Mouse (Mus musculus) lung, embryonic 14.5 days (tissue): Measurements from ENCODE around the gene Sec62. TPM values are rescaled to one million over a fixed set of nuclear protein-coding genes. Genes with fewer than 3 reads are reported as not detected.

ENCODE experiments used
- ATAC-seq: fragments of 200-750 bp; cut with Nextera tagmentation; 2 replicates; pipeline ENCODE4 v1.8.0; 2017; ENCODE audit warnings: mild to moderate bottlenecking, moderate TSS enrichment, moderate library complexity; ENCODE audit not compliant: insufficient read depth
- DNase-seq: peaks from one replicate; pipeline ENCODE4 v3.0.0-alpha.2; 2015
- H3K27ac ChIP-seq: fragments of 300-500 bp; sonication (generic); 2 replicates; pipeline ENCODE4 v1.5.1; 2014; ENCODE audit warnings: low read depth, mild to moderate bottlenecking, moderate library complexity
- H3K27me3 ChIP-seq: fragments of 300-500 bp; sonication (generic); 2 replicates; pipeline ENCODE4 v1.6.1; 2014; ENCODE audit warnings: low read length, control low read depth; ENCODE audit not compliant: insufficient read depth
- H3K36me3 ChIP-seq: fragments of 300-500 bp; sonication (generic); 2 replicates; pipeline ENCODE4 v1.6.1; 2014; ENCODE audit warnings: control low read depth; ENCODE audit not compliant: insufficient read depth
- H3K4me1 ChIP-seq: fragments of 300-500 bp; sonication (generic); 2 replicates; pipeline ENCODE4 v1.6.1; 2014; ENCODE audit warnings: antibody characterized with exemption, control low read depth; ENCODE audit not compliant: insufficient read depth
- H3K4me2 ChIP-seq: fragments of 300-500 bp; sonication (generic); 2 replicates; pipeline ENCODE4 v1.6.1; 2014; ENCODE audit warnings: mild to moderate bottlenecking
- H3K4me3 ChIP-seq: fragments of 300-500 bp; sonication (generic); 2 replicates; pipeline ENCODE4 v1.5.1; 2014; ENCODE audit warnings: low read depth, low read length
- H3K9ac ChIP-seq: fragments of 300-500 bp; sonication (generic); 2 replicates; pipeline ENCODE4 v1.6.1; 2014
- H3K9me3 ChIP-seq: fragments of 300-500 bp; sonication (generic); 2 replicates; pipeline ENCODE4 v1.6.1; 2016; ENCODE audit warnings: low read depth, low read length, control low read depth
- CTCF ChIP-seq: IDR thresholded peaks from 2 replicates; pipeline ENCODE4 v1.5.1; 2016; ENCODE audit warnings: antibody characterized with exemption, low read depth
- whole genome bisulfite sequencing: fragments of 180-500 bp; shearing (Covaris S2); extraction: QIAGEN DNeasy Blood & Tissue Kit; methylation state at CpG from one replicate; pipeline ENCODE4 v1.1.7; 2014; 5-methylcytosine and 5-hydroxymethylcytosine counted together
- polyA plus RNA-seq: library from polyadenylated mRNA; unstranded; fragments of >200 nt; fragmentation: Nextera tagmentation; extraction: Ambion mirVana; gene quantifications from 2 replicates; pipeline ENCODE4 v1.2.1, GENCODE M21; 2014

The Sec62 gene
- polyA plus RNA-seq, 1 experiment from 2014 or later = 76.4 TPM

GRCm38 (mm10) chr3:30788531-30788930 lies 4.1 kb upstream of the Sec62 start:
- DNase-seq = no peak

DNA sequence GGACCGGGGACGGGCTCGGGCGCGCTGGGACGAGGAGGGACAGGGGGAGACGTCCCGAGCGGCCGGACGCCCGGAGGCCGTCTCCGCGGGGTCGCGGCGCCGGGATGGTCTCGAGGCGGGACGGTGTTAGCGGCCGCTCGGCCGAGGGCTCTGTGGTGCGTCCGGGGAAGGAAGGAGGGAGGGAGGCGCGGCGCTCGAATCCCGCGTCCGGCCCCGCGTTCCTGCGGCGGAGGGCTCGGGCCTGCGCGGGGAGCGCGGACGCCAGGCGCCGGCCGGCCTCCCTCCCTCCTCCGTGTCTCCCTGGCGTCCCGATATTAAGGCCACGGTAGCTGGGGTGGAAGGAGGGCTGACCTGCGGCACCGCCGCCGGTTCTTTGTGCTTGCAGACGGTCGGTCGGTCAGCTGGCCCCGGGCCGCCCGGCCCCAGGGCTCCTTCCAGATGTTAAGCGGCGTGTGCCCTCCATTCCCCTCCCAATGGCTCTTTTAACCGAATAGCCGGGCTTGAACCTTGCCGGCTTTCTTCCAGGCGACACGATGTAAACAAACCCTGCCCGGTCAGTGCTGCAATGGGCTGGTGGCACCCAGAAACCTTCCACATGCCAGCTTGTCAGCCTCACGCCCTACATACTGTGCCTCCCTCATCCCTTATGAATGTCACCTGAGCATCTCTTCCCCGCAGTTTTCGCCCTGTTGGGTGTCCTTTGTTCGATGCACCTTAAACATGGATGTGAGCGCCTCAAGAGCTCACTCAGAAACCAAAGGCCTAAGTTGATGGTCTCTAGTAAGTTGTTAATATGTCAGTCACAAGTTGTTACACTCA lies 937 bp downstream of the Sec62 start:
- Histone ChIP-seq H3K27me3 (no peaks in the 10 kb centered on the region), H3K9ac (peak overlapping the region; percentile 98), H3K4me2 (peak overlapping the region; percentile 67), H3K27ac (peak overlapping the region; percentile 95), H3K4me1 (no peaks in the 10 kb centered on the region), H3K9me3 (no peaks in the 10 kb centered on the region), H3K36me3 (no peaks in the 10 kb centered on the region), H3K4me3 (peak overlapping the region; percentile 98)
- under 1% methylated on average over 53 of the region's 75 CpGs for WGBS
- peak; percentile 54 for DNase-seq
- ATAC-seq = peak; percentile 87
- no peak for TF ChIP-seq CTCF

More at GRCm38 (mm10) chr3:30788531-30788930, 4.1 kb upstream of the Sec62 start:
- Histone ChIP-seq H3K27ac (no peak overlapping the region), H3K4me1 (no peaks in the 10 kb centered on the region), H3K27me3 (no peaks in the 10 kb centered on the region), H3K4me2 (no peak overlapping the region), H3K36me3 (no peaks in the 10 kb centered on the region), H3K4me3 (no peak overlapping the region), H3K9ac (no peak overlapping the region), H3K9me3 (no peaks in the 10 kb centered on the region)
- TF ChIP-seq CTCF = no peak
- WGBS = 12% methylated on average over 5 of the region's 5 CpGs
- no peak for ATAC-seq

DNA sequence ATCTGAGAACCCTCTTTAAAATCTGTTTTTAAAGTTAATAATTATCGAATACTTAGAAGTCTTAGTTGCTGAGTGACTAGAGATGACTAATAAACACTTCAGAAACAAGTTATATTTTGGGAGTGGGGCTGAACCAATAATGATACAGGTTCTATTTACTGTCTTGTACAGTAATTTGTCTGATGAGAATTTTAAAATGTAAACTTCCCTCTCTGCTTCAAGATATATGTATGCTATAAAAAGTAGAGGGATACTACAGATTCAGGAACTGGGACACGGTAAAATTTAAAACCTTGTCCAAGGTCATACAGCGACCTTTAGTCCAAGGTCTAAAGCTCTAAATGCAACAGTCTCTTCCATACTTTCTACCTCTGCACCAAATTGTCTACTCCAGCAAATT lies 9.5 kb downstream of the Sec62 start:
- ATAC-seq = no peak
- Histone ChIP-seq H3K4me1 (no peaks in the 10 kb centered on the region), H3K9ac (no peak overlapping the region), H3K4me3 (no peak overlapping the region), H3K27me3 (no peaks in the 10 kb centered on the region), H3K27ac (no peak overlapping the region), H3K9me3 (no peaks in the 10 kb centered on the region), H3K4me2 (no peak overlapping the region), H3K36me3 (peaks cover 50% of the 10 kb centered on the region)
- WGBS = 86% methylated on average over 3 of the region's 3 CpGs
- no peak for DNase-seq
- no peak for TF ChIP-seq CTCF

DNA sequence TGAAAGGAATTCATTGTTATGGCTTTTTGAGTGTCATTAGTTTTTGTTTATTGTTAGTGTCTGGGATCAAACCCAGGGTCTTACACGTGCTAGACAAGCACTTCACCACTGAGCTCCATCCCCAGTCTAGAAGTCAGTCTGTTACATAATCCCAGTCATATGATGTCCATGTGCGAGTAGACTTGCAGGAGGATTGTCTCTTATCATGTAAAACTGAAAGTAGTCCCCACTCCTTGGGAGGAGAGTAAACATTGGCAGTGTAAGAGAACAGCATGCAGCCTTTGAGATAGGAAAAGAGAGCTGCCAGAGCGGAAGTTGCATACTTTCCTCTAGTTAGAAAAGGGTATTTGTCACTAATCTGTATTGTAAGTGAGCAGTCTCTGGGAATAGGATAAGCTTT lies 20.2 kb downstream of the Sec62 start:
- DNase-seq = no peak
- no peak for TF ChIP-seq CTCF
- 53% methylated on average over 3 of the region's 3 CpGs for WGBS
- no peak overlapping the region for H3K9ac ChIP-seq
- no peak for ATAC-seq
- no peaks in the 10 kb centered on the region for H3K27me3 ChIP-seq
- no peak overlapping the region for H3K27ac ChIP-seq
- H3K4me3 ChIP-seq = no peak overlapping the region
- no peak overlapping the region for H3K4me2 ChIP-seq
- H3K36me3 ChIP-seq = peaks cover 62% of the 10 kb centered on the region
- H3K9me3 ChIP-seq = no peaks in the 10 kb centered on the region
- no peaks in the 10 kb centered on the region for H3K4me1 ChIP-seq

DNA sequence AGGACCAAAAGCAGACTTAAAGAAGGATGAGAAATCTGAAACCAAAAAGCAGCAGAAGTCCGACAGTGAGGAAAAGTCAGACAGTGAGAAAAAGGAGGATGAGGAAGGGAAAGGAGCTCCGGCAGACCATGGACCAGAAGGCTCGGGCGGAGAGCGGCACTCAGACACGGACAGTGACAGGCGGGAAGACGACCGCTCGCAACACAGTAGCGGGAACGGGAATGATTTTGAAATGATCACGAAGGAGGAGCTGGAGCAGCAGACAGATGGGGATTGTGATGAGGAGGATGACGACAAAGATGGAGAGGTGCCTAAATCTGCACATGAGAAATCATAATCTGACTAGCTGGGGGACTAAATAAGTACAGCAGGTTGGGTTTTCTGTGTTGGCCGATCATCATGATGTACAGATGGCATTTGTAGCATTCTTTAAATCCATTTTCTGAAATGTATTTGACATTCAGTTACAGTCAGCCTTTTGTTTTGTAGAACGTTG lies 26.0 kb downstream of the Sec62 start:
- DNase-seq = no peak
- no peak overlapping the region for H3K4me3 ChIP-seq
- H3K27me3 ChIP-seq = no peaks in the 10 kb centered on the region
- no peaks in the 10 kb centered on the region for H3K4me1 ChIP-seq
- no peaks in the 10 kb centered on the region for H3K9me3 ChIP-seq
- ATAC-seq = no peak
- H3K36me3 ChIP-seq = peaks cover 58% of the 10 kb centered on the region
- no peak overlapping the region for H3K27ac ChIP-seq
- no peak overlapping the region for H3K4me2 ChIP-seq
- TF ChIP-seq CTCF = no peak
- 95% methylated on average over 16 of the region's 16 CpGs for WGBS
- H3K9ac ChIP-seq = no peak overlapping the region

DNA sequence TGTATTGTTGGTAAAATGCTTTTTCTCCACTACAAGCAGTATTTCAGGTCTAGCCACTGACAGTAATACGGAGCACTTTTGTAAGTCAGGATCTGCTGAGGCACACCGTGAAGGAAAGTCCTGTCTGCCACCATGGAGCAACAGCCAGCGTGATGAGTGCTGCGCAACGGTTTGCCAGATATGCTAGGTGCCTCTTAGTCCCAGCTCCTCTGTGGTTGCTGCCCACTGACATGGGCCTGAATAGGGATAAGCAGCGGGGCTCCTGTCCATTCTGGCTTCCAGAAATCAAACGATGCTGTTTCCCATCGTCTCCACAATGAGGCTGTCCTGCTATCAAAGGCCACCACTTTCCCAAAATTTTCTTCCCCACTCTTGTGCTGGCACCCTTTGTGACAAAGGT lies 29.5 kb downstream of the Sec62 start:
- H3K27me3 ChIP-seq = no peaks in the 10 kb centered on the region
- H3K27ac ChIP-seq = no peak overlapping the region
- ATAC-seq (no peak), DNase-seq (no peak)
- no peaks in the 10 kb centered on the region for H3K4me1 ChIP-seq
- no peak overlapping the region for H3K9ac ChIP-seq
- TF ChIP-seq CTCF = no peak
- H3K4me2 ChIP-seq = no peak overlapping the region
- H3K4me3 ChIP-seq = no peak overlapping the region
- 92% methylated on average over 8 of the region's 8 CpGs for WGBS
- H3K36me3 ChIP-seq = peaks cover 39% of the 10 kb centered on the region
- H3K9me3 ChIP-seq = no peaks in the 10 kb centered on the region

DNA sequence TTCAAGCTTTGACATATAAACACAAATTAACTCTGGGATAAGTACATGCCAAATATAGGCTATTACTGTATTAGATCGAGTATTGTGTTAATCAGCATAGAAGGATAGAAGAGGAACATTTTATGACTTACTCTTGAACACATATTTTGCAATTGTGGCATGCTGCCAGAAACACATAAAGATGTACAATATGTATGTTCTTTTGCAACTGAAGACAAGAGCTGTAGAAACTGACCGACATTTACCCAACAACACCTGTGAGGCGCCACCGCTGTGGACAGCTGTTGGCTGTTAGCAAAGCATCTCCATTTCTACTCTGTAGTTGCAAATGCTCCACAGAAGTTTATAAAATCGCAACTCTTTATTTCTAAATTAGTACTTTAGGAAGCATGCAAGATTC lies 33.4 kb downstream of the Sec62 start:
- Histone ChIP-seq H3K27me3 (no peaks in the 10 kb centered on the region), H3K9ac (no peak overlapping the region), H3K4me1 (no peaks in the 10 kb centered on the region), H3K4me2 (no peak overlapping the region), H3K9me3 (no peaks in the 10 kb centered on the region), H3K27ac (no peak overlapping the region), H3K36me3 (0 out of 2 replicates have a peak, but pooled peaks cover 8% of the 10 kb centered on the region), H3K4me3 (no peak overlapping the region)
- WGBS = 84% methylated on average over 5 of the region's 5 CpGs
- ATAC-seq (no peak), DNase-seq (peak; percentile 46)
- no peak for TF ChIP-seq CTCF
